Mouse (Mus musculus) embryonic facial prominence, embryonic 14.5 days (tissue): ENCODE measurements at regions not wholly inside any gene's neighbourhood (a gene's known extent, or its start where the extent isn't known, plus 50 kb on each side); places are given as distances from the start of the nearest gene placed in this dataset.

Experiments
- ATAC-seq: fragments of 200-750 bp; cut with Nextera tagmentation; 2 replicates; pipeline ENCODE4 v1.8.0; 2017; ENCODE audit warnings: low read depth, moderate number of reproducible peaks, moderate TSS enrichment
- DNase-seq: peaks from one replicate; pipeline ENCODE4 v3.0.0-alpha.2; 2015; ENCODE audit warnings: low spot score
- H3K27ac ChIP-seq: fragments of 300-500 bp; sonication (generic); replicated peaks from 2 replicates; pipeline ENCODE4 v1.5.1; 2014; ENCODE audit warnings: low read depth, mild to moderate bottlenecking, low read length, moderate library complexity
- H3K27me3 ChIP-seq: fragments of 300-500 bp; sonication (generic); replicated peaks from 2 replicates; pipeline ENCODE4 v1.6.1; 2014; ENCODE audit warnings: low read length; ENCODE audit not compliant: control insufficient read depth, insufficient read depth
- H3K36me3 ChIP-seq: fragments of 300-500 bp; sonication (generic); 2 replicates; pipeline ENCODE4 v1.6.1; 2014; ENCODE audit warnings: low read length, mixed read lengths; ENCODE audit not compliant: control insufficient read depth, insufficient read depth
- H3K4me1 ChIP-seq: fragments of 300-500 bp; sonication (generic); 2 replicates; pipeline ENCODE4 v1.6.1; 2014; ENCODE audit warnings: antibody characterized with exemption, low read length; ENCODE audit not compliant: control insufficient read depth, insufficient read depth
- H3K4me2 ChIP-seq: fragments of 300-500 bp; sonication (generic); 2 replicates; pipeline ENCODE4 v1.6.1; 2014; ENCODE audit warnings: low read depth, mild to moderate bottlenecking, low read length, moderate library complexity, mixed read lengths
- H3K4me3 ChIP-seq: fragments of 300-500 bp; sonication (generic); 2 replicates; pipeline ENCODE4 v1.5.1; 2014; ENCODE audit warnings: low read depth, mild to moderate bottlenecking, low read length
- H3K9ac ChIP-seq: fragments of 300-500 bp; sonication (generic); 2 replicates; pipeline ENCODE4 v1.6.1; 2014; ENCODE audit warnings: low read depth, mild to moderate bottlenecking, low read length, moderate library complexity, mixed read lengths
- H3K9me3 ChIP-seq: fragments of 300-500 bp; sonication (generic); 2 replicates; pipeline ENCODE4 v1.6.1; 2016; ENCODE audit warnings: low read length; ENCODE audit not compliant: control insufficient read depth
- WGBS: fragments of 180-500 bp; shearing (Covaris S2); extraction: QIAGEN DNeasy Blood & Tissue Kit; methylation state at CpG from one replicate; pipeline ENCODE4 v1.1.7; 2014; 5-methylcytosine and 5-hydroxymethylcytosine counted together

DNA sequence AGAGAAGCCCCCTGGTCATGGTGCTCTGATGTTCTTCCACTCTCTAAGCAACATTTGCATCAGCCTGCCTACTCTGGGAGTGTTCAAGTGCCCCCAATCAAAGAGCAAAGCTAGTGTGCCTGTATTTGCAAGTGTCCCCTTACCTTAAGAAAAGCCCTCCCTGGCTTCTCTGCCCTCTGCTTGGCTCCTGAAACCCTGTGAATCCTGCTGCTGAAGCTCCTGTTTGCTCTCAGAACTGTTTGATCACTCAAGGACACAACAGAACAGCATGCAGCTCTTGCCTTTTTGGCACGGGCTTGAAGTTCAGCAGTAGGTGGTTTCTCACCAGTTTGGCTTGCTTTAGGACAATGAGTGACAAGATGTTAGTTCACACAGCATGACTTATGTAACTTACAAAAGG is 163.6 kb upstream of the Slc7a11 start:
- no peaks in the 10 kb centered on the region for H3K4me1 ChIP-seq
- no peaks in the 10 kb centered on the region for H3K36me3 ChIP-seq
- H3K9me3 ChIP-seq: no peaks in the 10 kb centered on the region
- whole genome bisulfite sequencing: 33% methylated on average over 1 of the region's 1 CpGs
- DNase-seq (no peak), ATAC-seq (no peak)
- no peak overlapping the region for H3K4me3 ChIP-seq
- no peak overlapping the region for H3K9ac ChIP-seq
- no peaks in the 10 kb centered on the region; the same call in 1 of the 2 replicates for H3K27me3 ChIP-seq
- H3K27ac ChIP-seq: no peak overlapping the region
- no peak overlapping the region for H3K4me2 ChIP-seq

- Histone ChIP-seq H3K4me2 (no peak overlapping the region), H3K9ac (no peak overlapping the region), H3K4me1 (no peaks in the 10 kb centered on the region), H3K4me3 (no peak overlapping the region), H3K9me3 (no peaks in the 10 kb centered on the region), H3K27me3 (no peaks in the 10 kb centered on the region; the same call in 1 of the 2 replicates), H3K36me3 (no peaks in the 10 kb centered on the region), H3K27ac (no peak overlapping the region)
- DNase-seq (no peak), ATAC-seq (no peak)
- 87% methylated on average over 4 of the region's 4 CpGs for WGBS
Observed at GRCm38 (mm10) chr3:50605750-50606149, 162.3 kb upstream of the Slc7a11 start.

GRCm38 (mm10) chr3:50603182-50603581 is 159.8 kb upstream of the Slc7a11 start:
- no peaks in the 10 kb centered on the region; the same call in 1 of the 2 replicates for H3K27me3 ChIP-seq
- ATAC-seq: no peak
- no peaks in the 10 kb centered on the region for H3K9me3 ChIP-seq
- no peak overlapping the region for H3K4me2 ChIP-seq
- H3K4me3 ChIP-seq: no peak overlapping the region
- no peak overlapping the region for H3K27ac ChIP-seq
- no peak overlapping the region for H3K9ac ChIP-seq
- H3K36me3 ChIP-seq: no peaks in the 10 kb centered on the region
- H3K4me1 ChIP-seq: no peaks in the 10 kb centered on the region
- WGBS: 74% methylated on average over 7 of the region's 7 CpGs
- no peak for DNase-seq

- Histone ChIP-seq H3K4me1 (no peaks in the 10 kb centered on the region), H3K4me3 (no peak overlapping the region), H3K27me3 (no peaks in the 10 kb centered on the region), H3K4me2 (no peak overlapping the region), H3K36me3 (no peaks in the 10 kb centered on the region), H3K9me3 (peaks cover 13% of the 10 kb centered on the region), H3K9ac (no peak overlapping the region), H3K27ac (no peak overlapping the region)
- WGBS: 97% methylated on average over 1 of the region's 1 CpGs
- DNase-seq: no peak
- no peak for ATAC-seq
Observed at GRCm38 (mm10) chr3:50595732-50596131, 152.3 kb upstream of the Slc7a11 start.

GRCm38 (mm10) chr3:50584323-50584722 is 140.9 kb upstream of the Slc7a11 start:
- H3K4me1 ChIP-seq: no peaks in the 10 kb centered on the region
- no peaks in the 10 kb centered on the region for H3K27me3 ChIP-seq
- H3K9me3 ChIP-seq: no peaks in the 10 kb centered on the region
- DNase-seq (no peak), ATAC-seq (no peak)
- 100% methylated on average over 1 of the region's 1 CpGs for WGBS
- no peak overlapping the region for H3K27ac ChIP-seq
- no peaks in the 10 kb centered on the region for H3K36me3 ChIP-seq
- H3K4me2 ChIP-seq: no peak overlapping the region
- H3K4me3 ChIP-seq: no peak overlapping the region
- no peak overlapping the region for H3K9ac ChIP-seq

GRCm38 (mm10) chr3:50583475-50583874 is 140.1 kb upstream of the Slc7a11 start:
- DNase-seq: no peak
- no peaks in the 10 kb centered on the region for H3K27me3 ChIP-seq
- no peaks in the 10 kb centered on the region for H3K4me1 ChIP-seq
- H3K4me3 ChIP-seq: no peak overlapping the region
- no peaks in the 10 kb centered on the region for H3K9me3 ChIP-seq
- H3K36me3 ChIP-seq: no peaks in the 10 kb centered on the region
- ATAC-seq: no peak
- 63% methylated on average over 6 of the region's 6 CpGs for WGBS
- H3K9ac ChIP-seq: no peak overlapping the region
- H3K4me2 ChIP-seq: no peak overlapping the region
- no peak overlapping the region for H3K27ac ChIP-seq

DNA sequence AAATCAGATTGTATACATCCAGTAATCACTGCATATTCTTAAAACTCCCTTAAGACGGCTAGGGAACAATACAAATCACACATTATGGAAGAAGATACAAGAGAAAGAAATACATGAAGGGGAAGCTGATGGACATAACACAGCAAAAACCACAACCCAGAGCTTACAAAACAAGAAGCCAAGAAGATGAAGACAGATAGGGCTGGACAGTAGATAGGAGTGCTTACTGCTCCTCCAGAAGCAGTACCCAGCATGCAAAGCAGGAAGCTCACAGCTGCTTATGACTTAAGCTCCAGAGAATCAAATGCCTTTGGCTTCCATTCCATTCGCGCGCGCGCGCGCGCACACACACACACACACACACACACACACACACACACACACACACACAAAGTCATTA is 131.0 kb upstream of the Slc7a11 start:
- no peaks in the 10 kb centered on the region for H3K4me1 ChIP-seq
- no peaks in the 10 kb centered on the region for H3K27me3 ChIP-seq
- WGBS: 99% methylated on average over 9 of the region's 9 CpGs
- no peak for ATAC-seq
- H3K4me3 ChIP-seq: no peak overlapping the region
- H3K4me2 ChIP-seq: no peak overlapping the region
- no peak overlapping the region for H3K9ac ChIP-seq
- no peaks in the 10 kb centered on the region for H3K36me3 ChIP-seq
- H3K9me3 ChIP-seq: no peaks in the 10 kb centered on the region; the same call in 1 of the 2 replicates
- no peak for DNase-seq
- H3K27ac ChIP-seq: no peak overlapping the region

GRCm38 (mm10) chr3:50570027-50570426 is 126.6 kb upstream of the Slc7a11 start:
- no peak overlapping the region for H3K9ac ChIP-seq
- H3K4me3 ChIP-seq: no peak overlapping the region
- H3K27ac ChIP-seq: no peak overlapping the region
- no peak for ATAC-seq
- peak; percentile 32 for DNase-seq
- no peaks in the 10 kb centered on the region for H3K36me3 ChIP-seq
- H3K4me1 ChIP-seq: no peaks in the 10 kb centered on the region
- no peaks in the 10 kb centered on the region; the same call in 1 of the 2 replicates for H3K9me3 ChIP-seq
- no peak overlapping the region for H3K4me2 ChIP-seq
- H3K27me3 ChIP-seq: no peaks in the 10 kb centered on the region

GRCm38 (mm10) chr3:50569565-50569964 is 126.2 kb upstream of the Slc7a11 start:
- H3K27me3 ChIP-seq: no peaks in the 10 kb centered on the region
- no peaks in the 10 kb centered on the region for H3K4me1 ChIP-seq
- ATAC-seq: peak; percentile 44
- no peak overlapping the region for H3K9ac ChIP-seq
- DNase-seq: peak; percentile 91
- no peaks in the 10 kb centered on the region; the same call in 1 of the 2 replicates for H3K9me3 ChIP-seq
- H3K36me3 ChIP-seq: no peaks in the 10 kb centered on the region
- no peak overlapping the region for H3K4me2 ChIP-seq
- 70% methylated on average over 10 of the region's 10 CpGs for WGBS
- H3K27ac ChIP-seq: no peak overlapping the region
- H3K4me3 ChIP-seq: no peak overlapping the region
